Mouse (Mus musculus): ENCODE measurements at regions not wholly inside any gene's neighbourhood (a gene's known extent, or its start where the extent isn't known, plus 50 kb on each side); places are given as distances from the start of the nearest gene placed in this dataset.

DNA sequence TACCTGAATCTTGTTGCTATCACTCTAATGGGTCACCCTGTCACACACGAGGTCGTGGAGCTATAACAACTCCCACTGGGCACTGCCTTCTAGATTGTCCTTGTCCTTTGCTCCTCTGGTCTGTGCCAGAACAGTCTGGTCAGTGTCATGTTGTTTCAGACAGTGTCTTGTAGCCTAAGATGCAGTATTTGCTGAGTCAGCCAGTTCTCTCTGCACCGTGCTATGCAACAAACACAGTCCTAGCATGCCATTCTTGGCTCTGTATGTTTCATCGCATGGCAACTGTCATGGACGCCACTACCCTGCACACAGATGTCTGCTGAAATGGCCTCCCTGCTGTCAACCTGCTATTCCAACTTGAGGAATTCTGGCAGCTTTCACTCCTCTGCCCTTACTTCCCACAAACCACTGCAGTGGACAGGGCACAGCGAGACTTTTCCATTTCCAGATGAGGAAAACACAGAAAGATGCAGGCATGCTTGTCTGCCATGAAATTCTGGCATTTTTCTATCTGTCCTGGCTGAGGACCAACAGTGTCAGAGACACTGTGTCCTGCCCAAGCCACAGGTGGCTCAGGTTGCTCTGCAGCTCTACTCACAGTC is 117.3 kb upstream of the Slc22a23 start:
- no peak for DNase-seq

DNA sequence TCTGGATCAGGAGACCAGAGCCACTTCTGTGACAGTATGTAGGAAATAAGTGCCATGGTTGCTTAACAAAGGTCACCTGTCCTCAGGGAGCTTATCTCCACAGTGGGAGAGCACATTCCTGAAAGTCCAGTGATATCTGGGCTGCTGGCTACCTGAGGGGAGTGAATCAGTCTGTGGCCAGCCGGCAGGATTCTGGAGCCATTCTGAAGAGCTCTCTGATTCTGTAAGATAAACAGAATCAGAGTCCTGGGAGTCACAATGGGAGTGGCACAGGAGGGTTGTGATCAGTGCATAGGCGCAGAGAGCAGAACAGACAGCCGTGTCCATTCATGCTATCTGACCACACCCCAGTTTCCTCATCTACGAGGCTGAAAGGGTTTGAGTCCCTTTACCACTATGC is 116.0 kb upstream of the Slc22a23 start:
- DNase-seq = peak; percentile 2

DNA sequence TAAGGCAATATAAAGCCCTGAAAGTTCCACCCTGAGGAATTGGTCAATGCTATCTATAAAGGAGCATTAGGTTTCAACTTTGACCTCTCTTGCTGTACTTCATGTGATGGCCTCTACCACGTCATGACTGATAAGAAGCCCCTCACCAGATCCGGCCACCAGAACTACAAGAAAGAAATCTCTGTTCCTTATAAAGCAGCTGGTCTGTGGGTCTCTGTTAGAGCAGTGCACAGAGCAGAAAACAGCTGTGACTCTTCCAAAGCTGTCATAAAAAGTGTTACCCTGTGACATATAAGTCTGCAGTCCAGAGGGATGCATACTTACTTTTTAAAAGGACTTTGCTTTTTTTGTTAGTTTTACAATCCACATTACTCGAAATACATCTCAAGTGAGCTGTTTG is 111.1 kb upstream of the Slc22a23 start:
- DNase-seq = no peak

DNA sequence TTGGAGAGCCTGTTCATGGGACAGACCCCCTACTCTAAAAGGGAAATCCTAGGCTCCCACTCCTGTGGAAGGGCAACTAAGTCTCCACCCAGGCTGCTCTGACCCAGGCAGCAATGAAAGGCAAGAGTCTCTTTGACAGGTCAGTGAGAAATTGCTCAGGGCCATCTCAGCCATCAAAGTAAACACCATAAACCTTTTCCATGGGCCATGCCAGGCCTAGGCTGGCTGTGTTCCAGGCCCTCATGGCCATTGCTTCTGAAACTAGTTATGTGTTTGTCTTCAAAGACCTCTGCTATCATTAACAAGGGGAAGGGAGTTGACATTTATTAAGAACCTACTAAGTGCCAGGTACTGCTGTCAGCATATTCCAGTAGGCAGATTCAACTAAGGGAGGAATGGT is 101.8 kb upstream of the Slc22a23 start:
- DNase-seq = peak; percentile 10

DNA sequence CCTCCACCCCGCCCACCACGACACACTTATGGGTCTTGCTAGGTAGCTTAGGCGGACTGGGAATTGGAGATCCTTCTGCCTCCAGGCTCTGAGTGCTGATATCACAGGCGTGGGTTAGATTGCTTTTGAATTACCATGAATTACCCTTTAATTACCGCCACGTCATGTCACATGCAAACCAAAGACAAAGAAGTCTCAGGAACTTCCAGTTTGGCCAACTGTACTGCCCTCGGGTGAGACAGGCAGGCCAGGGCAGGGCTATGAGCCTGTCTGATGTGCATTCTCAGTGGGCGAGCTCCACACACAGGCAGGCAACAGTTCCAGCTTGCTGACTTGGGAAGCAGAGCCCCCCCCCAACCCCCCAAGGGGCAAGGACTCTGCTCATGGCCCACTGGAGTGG is 101.3 kb upstream of the Slc22a23 start:
- DNase-seq = no peak

DNA sequence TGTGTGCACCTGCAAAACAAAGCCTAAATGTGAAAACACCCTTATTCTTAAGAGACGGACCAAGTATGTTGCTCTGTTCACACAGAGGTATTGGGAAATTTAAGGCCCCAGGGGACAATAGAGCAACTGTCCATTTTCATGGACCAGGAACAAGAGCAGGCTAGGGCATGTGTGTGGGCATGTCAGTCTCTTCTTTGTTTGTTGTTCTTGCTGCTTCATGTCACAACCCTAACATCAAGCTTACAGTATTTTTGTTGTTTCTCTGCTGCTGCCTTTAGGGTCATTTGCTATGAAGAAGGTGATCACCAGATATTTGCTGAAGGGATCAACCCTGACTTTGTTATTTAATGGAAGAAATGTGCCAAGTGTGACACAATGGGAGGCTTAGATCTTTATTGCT is 96.4 kb upstream of the Slc22a23 start:
- DNase-seq = no peak

DNA sequence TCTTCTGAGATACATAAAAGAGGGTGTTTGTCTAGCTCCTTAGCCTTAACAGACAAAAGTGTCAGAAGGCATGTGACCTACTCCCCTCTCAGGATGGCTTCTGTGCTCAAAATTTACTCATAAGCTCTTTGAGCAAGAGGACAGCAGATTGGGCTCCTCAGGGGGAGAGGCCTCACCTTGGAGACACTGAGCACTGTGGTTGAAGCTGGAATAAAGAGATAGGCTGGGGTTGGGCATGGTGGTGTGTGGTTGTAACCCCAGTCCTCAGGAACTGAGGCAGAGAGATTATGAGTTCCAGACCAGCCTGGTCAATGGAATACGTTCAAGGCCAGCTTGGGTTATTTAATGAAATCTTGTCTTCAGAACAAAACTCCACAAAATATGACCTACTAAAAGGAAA is 82.5 kb upstream of the Slc22a23 start:
- no peak for DNase-seq

DNA sequence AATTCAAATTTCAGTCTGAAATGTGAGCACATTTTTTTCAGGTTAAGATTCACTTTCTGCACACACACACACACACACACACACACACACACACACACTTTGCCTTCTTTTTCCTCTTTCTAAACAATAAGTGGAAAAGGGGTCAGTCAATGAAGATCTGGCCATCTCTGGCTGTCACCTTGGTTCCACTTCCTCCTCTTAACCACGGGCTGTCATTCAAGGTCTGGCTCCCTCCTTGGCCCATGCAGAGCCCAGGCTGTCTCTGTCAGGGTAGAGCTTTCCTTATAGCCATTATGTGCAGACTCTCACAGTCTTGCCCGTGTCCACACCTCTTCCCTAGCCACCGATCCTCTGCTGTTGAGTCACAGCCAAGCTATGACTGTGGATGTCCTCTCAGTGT is 79.9 kb upstream of the Slc22a23 start:
- DNase-seq = no peak

DNA sequence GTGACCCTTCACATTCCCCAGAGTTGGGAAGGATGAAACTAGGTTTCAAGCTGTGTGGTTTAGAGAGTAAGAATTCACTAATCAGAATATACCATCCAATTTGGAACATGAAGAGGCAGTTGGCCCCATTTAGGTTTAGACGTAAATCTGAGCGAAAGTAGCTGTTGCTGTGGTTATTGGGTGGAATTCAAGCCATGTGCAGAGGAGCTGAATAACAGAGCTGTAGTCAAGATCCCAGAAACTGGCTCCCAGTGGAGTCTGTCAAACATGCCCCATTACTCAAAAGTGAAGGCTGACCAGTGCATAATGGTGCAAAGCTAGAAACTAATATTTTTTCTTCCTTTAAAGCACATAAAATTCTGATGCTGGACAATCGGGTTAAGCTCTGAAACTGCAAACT is 76.7 kb upstream of the Slc22a23 start:
- no peak for DNase-seq

DNA sequence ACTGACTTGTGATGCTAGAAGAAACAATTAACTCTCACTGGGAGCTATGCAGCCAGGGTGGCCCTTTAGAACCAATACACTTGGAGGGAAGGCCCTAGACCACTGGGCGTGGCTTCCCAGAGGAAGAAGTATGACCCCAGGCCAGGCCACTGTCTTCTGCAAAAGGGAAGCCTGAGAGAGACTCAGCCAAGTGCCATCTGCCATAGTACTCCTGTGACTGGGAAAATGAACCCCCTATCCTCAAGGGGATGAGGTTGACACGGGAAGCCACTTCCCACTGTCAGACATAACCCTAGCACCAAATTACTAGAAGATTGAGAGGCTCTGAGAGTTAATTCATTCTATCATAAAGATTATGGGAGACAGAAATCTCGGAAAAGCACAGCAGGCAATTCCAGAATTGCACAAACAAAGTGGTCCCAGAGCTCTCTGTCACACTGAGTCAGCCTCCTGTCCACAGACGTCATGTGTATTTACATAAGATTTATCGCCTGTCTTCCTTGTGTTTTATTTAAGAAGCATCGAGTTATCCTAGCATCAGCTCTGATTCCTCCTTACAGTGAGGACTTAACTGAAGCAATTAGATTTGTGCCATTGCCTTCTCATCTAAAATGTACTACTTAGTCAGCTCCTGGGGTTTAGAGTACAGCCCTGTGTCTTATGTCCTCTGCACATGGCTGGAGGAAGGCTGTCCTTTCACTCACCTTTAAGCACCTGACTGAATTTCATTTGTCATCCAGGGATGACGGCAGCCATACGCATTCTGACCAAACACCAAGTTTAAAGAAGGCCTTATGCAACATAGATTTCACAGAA is 75.6 kb upstream of the Slc22a23 start:
- DNase-seq = no peak

DNA sequence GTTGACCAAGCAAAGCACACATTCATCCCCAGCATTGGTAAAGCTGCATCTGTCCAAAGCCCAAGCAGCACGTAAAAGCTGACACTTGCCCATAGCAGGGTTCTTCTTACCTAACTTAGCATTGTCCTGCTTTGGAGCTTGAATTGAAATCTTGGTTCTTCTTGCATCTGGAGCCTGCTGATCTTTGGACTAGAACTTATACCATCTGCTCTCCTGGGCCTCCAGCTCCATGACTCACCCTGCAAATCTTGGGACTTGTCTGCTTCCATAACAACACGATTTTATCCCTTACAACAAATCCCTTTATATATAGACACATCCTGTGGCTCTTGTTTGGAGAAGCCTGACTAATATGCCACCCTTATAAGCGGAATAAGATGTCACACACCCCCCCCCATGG is 74.1 kb upstream of the Slc22a23 start:
- DNase-seq = no peak

DNA sequence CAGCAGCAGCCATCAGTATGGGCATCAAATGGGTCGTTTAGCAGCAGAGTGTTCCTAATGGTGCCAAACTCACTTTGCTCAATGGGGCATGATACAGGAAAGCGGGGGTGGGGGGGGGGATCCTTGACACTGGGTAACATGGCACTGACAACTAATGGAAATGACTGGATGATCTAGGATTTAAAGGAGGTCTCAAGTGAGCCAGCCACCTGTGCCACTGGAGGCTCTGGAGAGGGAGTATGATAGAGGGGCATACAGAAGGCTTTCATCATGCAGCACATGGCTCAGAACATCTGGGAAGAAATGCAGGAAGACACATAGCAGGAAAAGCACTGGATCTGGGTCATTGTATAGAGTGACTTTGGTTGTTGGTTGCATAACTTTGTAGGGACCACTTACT is 71.6 kb upstream of the Slc22a23 start:
- no peak for DNase-seq

DNA sequence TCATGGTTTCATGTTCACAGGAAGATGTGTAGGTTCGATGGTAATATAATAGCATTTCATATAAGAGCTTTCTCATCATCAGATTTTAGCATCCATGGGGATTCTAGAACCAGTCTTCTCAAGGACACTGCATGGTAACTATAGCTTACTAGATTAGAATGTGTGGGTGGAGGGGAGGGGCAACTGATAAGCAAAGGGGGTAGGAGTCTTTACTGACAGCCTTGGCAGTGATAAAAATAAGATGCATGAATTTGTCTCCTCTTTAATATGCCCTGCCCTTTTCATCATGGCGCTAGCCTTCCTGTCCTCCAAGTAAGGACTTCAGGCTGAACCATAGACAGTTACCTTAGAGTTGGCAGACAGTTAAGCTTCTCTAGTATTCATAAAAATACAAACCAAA is 69.6 kb upstream of the Slc22a23 start:
- no peak for DNase-seq

DNA sequence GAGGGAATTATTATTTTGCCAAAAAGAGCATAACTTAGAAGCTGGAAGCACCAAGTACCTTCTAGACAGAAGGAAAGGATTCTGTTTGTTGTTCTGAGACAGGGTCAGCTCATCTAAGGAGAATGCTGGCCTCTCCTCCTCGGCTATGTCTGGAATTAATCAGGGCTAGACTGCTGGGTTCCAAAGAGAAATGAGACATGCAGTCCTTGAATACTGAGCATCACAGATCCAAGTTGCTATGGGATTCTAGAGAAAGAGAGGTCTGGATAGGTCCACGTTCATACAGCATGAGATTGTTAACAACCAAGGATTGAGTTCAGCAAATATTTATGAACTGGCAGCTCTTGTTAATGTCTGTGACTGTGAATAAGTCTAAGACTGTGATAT is 63.7 kb upstream of the Slc22a23 start:
- DNase-seq = no peak

DNA sequence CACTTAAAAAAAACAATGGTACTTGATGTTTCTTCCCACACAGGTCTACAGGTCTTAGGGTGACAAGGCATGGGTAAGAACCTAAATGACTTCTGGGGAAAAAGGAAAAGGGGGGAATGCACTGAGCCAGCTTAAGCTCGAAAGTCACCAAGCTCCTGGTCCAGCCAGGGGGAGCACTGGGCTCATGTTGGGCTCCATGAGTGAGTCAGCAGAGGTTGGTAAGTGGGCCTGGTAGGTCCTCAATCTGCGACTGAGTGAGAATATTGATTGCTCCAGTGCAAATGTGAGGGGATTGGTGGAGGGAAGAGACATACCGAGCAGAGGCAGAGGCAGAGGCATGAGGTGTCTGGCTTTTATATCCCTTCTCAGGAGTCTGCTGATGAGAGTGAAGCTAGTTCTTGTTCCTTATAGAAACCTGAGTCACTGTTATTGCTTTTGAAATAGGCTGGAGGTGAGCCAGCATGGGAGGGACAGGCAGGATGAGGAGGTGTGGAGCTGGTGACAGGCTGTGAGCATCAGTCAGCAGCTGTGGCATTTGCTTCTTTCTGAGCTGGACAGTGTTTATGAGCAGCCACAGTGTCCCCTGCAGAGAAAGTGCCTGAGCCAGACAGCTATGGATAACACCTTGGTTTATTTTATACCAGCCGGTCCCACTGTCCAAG is 63.2 kb upstream of the Slc22a23 start:
- DNase-seq = peak; percentile 28

DNA sequence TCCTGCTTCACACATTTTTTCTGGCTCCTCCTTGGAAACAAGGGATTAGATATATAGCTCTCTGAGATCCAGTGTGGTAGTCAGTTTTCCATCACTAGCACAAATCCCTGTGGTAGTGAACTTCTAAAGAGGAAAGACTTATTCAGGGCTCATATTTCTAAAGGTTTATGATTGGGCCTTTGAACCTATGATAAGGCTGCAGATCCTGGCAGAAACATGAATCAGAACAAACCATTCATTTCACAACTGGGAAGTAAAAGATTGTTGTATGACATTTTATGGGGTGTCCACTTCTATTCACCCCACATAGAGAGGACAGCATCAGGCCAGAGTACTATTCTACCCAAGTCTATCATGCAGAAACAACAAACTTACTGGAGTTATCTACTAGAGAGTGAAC is 61.3 kb upstream of the Slc22a23 start:
- DNase-seq = no peak

DNA sequence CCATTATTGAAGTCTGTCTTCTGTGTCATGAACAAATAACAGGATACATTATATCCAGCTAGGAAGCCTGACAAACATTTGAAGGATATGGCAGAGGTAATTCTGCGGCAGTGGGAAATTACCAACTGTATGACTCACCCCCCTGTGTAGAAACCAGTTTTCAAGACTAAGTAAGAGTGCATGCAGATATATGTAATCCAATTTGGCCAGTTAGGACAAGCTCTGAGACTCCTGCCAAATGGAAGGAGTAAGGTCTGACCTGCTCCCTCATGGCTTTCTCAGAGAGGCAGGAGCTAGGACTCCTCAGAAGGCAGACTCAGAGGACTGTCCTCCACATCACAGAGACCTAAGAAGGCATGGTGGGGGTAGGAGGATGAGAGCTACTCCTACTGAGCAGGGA is 57.6 kb upstream of the Slc22a23 start:
- no peak for DNase-seq

DNA sequence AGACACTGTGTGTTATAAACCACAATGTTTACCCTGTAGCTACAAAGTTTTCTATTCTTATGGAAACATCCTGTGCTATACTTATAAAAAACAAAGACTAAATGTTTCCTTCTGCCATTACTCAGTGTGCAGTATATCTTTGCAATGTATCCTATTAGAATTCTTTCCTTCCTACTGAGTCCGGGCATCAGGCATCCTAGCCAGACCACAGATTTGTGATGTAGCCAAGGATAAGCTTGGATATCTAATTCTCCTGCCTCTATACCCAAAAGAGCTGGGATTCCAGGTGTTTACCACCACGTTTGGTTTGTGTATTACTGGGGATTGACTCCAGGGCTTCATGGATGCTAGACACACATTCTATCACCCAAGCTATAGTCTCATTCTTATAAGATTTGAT is 56.0 kb upstream of the Slc22a23 start:
- DNase-seq = no peak

DNA sequence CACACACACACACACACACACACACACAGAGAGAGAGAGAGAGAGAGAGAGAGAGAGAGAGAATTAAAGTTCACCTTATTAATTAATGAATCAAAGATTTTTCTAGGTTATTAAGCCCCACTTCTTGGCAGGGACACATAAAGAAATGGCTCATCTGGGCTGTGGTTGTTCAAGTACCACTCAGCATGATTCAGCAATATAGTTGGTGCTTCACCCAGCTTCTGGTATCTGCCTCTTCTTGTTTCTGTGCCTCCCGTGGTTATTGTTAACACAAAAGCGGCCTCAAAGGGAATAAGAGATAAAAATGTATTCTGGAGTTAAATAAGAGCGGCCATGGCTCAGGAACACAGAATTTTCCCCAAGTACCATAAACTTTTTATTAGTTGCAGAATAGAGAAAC is 53.9 kb upstream of the Slc22a23 start:
- DNase-seq = no peak

DNA sequence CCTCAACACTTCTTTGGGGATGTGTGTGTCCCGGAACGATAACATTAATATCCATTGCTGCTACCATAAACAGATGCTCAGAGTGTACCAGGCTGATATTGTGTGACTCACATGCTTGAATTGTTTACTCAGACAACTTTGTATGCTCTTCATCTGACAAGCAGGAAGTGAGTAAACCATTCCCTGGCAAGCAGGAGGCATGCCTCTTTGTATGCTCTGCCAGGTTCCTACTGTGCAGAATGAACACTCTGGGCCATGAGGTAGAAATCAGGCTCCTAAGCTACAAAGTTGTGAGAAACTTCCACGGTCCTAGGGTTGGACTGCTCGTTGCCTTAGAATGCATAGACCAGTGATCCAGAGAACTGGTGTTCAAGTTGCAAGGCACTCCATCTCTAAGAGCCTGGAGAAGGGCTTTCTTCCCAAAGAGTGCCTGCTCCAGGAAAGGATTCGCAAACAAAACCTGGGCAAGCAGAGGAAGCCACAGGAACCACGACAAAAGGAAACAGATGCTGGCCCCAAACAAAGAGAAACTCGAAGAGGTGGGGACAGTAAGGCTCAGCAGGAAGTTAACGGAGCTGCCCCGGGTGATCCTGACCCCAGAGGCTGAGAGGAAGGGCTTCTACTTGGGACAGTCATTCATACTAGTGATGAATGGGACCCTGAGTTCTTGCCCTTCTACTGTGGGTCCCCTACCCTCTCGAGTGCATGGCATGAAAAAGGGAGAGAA is 53.2 kb upstream of the Slc22a23 start:
- peak; percentile 24 for DNase-seq

DNA sequence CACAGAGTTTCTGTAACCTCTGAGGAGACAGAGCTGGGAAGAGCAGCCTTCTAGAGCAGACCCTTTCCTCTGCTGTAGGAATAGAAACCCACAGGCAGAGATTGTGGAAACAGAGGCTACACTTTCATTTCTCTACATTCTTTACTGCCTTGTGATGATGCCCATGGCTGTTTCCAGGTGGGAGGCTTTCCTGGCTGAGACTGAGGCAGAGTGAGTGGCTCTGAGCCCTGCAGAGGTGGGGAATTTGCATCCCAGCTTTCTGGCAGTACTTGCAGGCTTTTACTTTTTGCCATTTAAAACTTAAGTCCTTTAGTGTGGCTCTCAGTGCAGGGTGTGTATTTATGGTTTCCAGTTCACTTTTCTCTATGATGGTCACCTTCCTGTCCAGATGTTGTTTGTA is 50.5 kb upstream of the Slc22a23 start:
- DNase-seq = no peak

DNA sequence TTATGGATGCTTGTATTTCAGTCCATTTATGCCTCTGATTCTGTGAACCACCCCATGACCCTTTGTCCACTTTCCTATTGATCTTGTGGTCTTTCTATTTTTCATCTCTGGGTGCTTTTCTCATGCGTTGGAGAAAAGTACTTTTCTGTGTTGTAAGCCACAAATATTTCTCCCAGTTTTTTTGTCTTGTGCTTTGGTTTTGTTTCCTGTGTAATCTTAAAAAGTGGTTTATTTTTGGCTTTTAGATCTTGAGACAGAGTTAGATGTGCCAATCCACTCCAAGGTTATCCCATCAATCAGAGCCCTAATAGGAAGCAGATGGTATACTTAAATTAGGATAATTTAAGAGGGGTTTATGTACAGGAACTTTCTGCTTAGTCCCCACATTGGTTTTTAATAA is 50.0 kb upstream of the Slc22a23 start:
- DNase-seq = no peak

Data from lung, postnatal 14 days (tissue).